Mouse (Mus musculus) adrenal gland, adult 18-20 months (tissue): ENCODE data around the gene Fhit. TPM values are rescaled to one million over a fixed set of nuclear protein-coding genes. Genes with fewer than 3 reads are reported as not detected.
"Not testable (repeated sequence)": the region's sequence is repeated elsewhere in the genome, so short reads cannot be mapped to it uniquely, and the experiment has no call there.

Source experiments
- DNase-seq, 2 experiments: peaks; one replicate each; pipeline ENCODE4 v3.0.0; 2021 to 2022; ENCODE audit warnings: low spot score in 2 of 2
- total RNA-seq, 2 experiments: library from RNA; stranded (reverse); gene quantifications; 1 replicate in 1 of 2; 2 replicates in 1 of 2; pipeline ENCODE4 v1.2.3; 2021

Gene Fhit
- total RNA-seq, 2 experiments from 2014 or later, result 6.9 to 11.8 TPM

GRCm38 (mm10) chr14:10941647-10942046 lies 220.2 kb downstream of the Fhit start:
- DNase-seq, result no peak

- no peak for DNase-seq
These were observed 228.2 kb downstream of the Fhit start for GRCm38 (mm10) chr14:10933667-10934066.

GRCm38 (mm10) chr14:10917893-10918803 lies 243.7 kb downstream of the Fhit start:
- no peak for DNase-seq

- DNase-seq, result no peak
These were observed 253.8 kb downstream of the Fhit start for GRCm38 (mm10) chr14:10908011-10908410.

GRCm38 (mm10) chr14:10882759-10883158 lies 279.1 kb downstream of the Fhit start:
- no peak for DNase-seq

GRCm38 (mm10) chr14:10880749-10881148 lies 281.1 kb downstream of the Fhit start:
- DNase-seq, result no peak

GRCm38 (mm10) chr14:10874595-10875372 lies 287.1 kb downstream of the Fhit start:
- no peak for DNase-seq

- DNase-seq, result no peak
These were observed 304.2 kb downstream of the Fhit start for GRCm38 (mm10) chr14:10857606-10858005.

- no peak for DNase-seq
These were observed 309.9 kb downstream of the Fhit start for GRCm38 (mm10) chr14:10851936-10852335.

- no peak for DNase-seq
These were observed 325.8 kb downstream of the Fhit start for GRCm38 (mm10) chr14:10836001-10836400.

GRCm38 (mm10) chr14:10824819-10825218 lies 337.0 kb downstream of the Fhit start:
- no peak for DNase-seq

- DNase-seq, result no peak
These were observed 348.3 kb downstream of the Fhit start for GRCm38 (mm10) chr14:10813551-10813950.

GRCm38 (mm10) chr14:10798489-10799180 lies 363.2 kb downstream of the Fhit start:
- no peak for DNase-seq

GRCm38 (mm10) chr14:10797595-10797994 lies 364.2 kb downstream of the Fhit start:
- DNase-seq, result no peak

GRCm38 (mm10) chr14:10795498-10796075 lies 366.2 kb downstream of the Fhit start:
- DNase-seq, result no peak

GRCm38 (mm10) chr14:10783929-10784328 lies 377.9 kb downstream of the Fhit start:
- no peak for DNase-seq

- DNase-seq, result no peak
These were observed 383.1 kb downstream of the Fhit start for GRCm38 (mm10) chr14:10778721-10779120.

GRCm38 (mm10) chr14:10754883-10755282 lies 407.0 kb downstream of the Fhit start:
- not testable (repeated sequence) for DNase-seq

- DNase-seq, result no peak
These were observed 423.8 kb downstream of the Fhit start for GRCm38 (mm10) chr14:10738076-10738475.

GRCm38 (mm10) chr14:10722525-10722924 lies 439.3 kb downstream of the Fhit start:
- DNase-seq, result no peak

GRCm38 (mm10) chr14:10712916-10713315 lies 448.9 kb downstream of the Fhit start:
- no peak for DNase-seq
